Mouse (Mus musculus) cortical plate, adult 2 months (tissue): ENCODE data around the gene Usp31.

Experiments used
- CTCF ChIP-seq: fragments of 200-500 bp; IDR thresholded peaks from 2 replicates; pipeline ENCODE4 v1.5.1; 2011; ENCODE audit warnings: mild to moderate bottlenecking, control low read depth, low read length; ENCODE audit not compliant: insufficient read depth; ENCODE audit errors: extremely low read depth
- POLR2A ChIP-seq: fragments of 200-500 bp; IDR thresholded peaks from 2 replicates; pipeline ENCODE4 v1.6.1; 2011; ENCODE audit warnings: mild to moderate bottlenecking, low read length, control low read depth; ENCODE audit not compliant: insufficient read depth; ENCODE audit errors: extremely low read depth

- TF ChIP-seq POLR2A (no peak), CTCF (no peak)
Observed at GRCm38 (mm10) chr7:121697574-121697973, 9.5 kb downstream of the Usp31 start.
